Mouse (Mus musculus) kidney, embryonic 15.5 days (tissue): ENCODE measurements around the gene Tmub2. TPM values are rescaled to one million over a fixed set of nuclear protein-coding genes. Genes with fewer than 3 reads are reported as not detected.
"Not testable (repeated sequence)": the region's sequence is repeated elsewhere in the genome, so short reads cannot be mapped to it uniquely, and the experiment has no call there.

Source experiments
- ATAC-seq: fragments of 200-750 bp; cut with Nextera tagmentation; replicated peaks from 2 replicates; pipeline ENCODE4 v1.8.0; 2017; ENCODE audit warnings: moderate TSS enrichment; ENCODE audit not compliant: low FRiP score
- H3K27ac ChIP-seq: fragments of 300-500 bp; sonication (generic); 2 replicates; pipeline ENCODE4 v1.5.1; 2015; ENCODE audit warnings: mild to moderate bottlenecking, inconsistent platforms
- H3K27me3 ChIP-seq: fragments of 300-500 bp; sonication (generic); 2 replicates; pipeline ENCODE4 v1.6.1; 2015; ENCODE audit warnings: inconsistent platforms
- H3K36me3 ChIP-seq: fragments of 300-500 bp; sonication (generic); 2 replicates; pipeline ENCODE4 v1.6.1; 2015; ENCODE audit warnings: inconsistent platforms
- H3K4me1 ChIP-seq: fragments of 300-500 bp; sonication (generic); 2 replicates; pipeline ENCODE4 v1.6.1; 2015; ENCODE audit warnings: inconsistent platforms
- H3K4me2 ChIP-seq: fragments of 300-500 bp; sonication (generic); 2 replicates; pipeline ENCODE4 v1.6.1; 2015; ENCODE audit warnings: moderate library complexity, mild to moderate bottlenecking, inconsistent platforms
- H3K4me3 ChIP-seq: fragments of 300-500 bp; sonication (generic); replicated peaks from 2 replicates; pipeline ENCODE4 v1.5.1; 2015; ENCODE audit warnings: mild to moderate bottlenecking, inconsistent platforms
- H3K9ac ChIP-seq: fragments of 300-500 bp; sonication (generic); 2 replicates; pipeline ENCODE4 v1.6.1; 2015; ENCODE audit warnings: mild to moderate bottlenecking, inconsistent platforms
- H3K9me3 ChIP-seq: fragments of 300-500 bp; sonication (generic); replicated peaks from 2 replicates; pipeline ENCODE4 v1.6.1; 2016; ENCODE audit warnings: inconsistent platforms
- WGBS: fragments of 180-500 bp; shearing (Covaris S2); methylation state at CpG from one replicate; pipeline ENCODE4 v1.1.7; 2015; ENCODE audit warnings: mixed read lengths; 5-methylcytosine and 5-hydroxymethylcytosine counted together
- polyA plus RNA-seq: library from polyadenylated mRNA; unstranded; fragments of >200 nt; fragmentation: Nextera tagmentation; extraction: Ambion mirVana; gene quantifications from 2 replicates; pipeline ENCODE4 v1.2.1, GENCODE M21; 2015

Gene Tmub2
- polyA plus RNA-seq, 1 experiment from 2014 or later = 57.9 TPM

- no peaks in the 10 kb centered on the region for H3K9me3 ChIP-seq
- no peak overlapping the region for H3K4me2 ChIP-seq
- H3K27me3 ChIP-seq = no peaks in the 10 kb centered on the region
- peaks cover 58% of the 10 kb centered on the region for H3K36me3 ChIP-seq
- no peak overlapping the region for H3K9ac ChIP-seq
- ATAC-seq = no peak
- no peak overlapping the region for H3K27ac ChIP-seq
- WGBS = 43% methylated on average over 9 of the region's 9 CpGs
- H3K4me1 ChIP-seq = peaks cover 14% of the 10 kb centered on the region
- no peak overlapping the region for H3K4me3 ChIP-seq
These were observed 27.2 kb upstream of the Tmub2 start for GRCm38 (mm10) chr11:102257514-102257913.

GRCm38 (mm10) chr11:102258095-102258494 lies 26.6 kb upstream of the Tmub2 start:
- H3K4me3 ChIP-seq = no peak overlapping the region
- no peak overlapping the region for H3K4me2 ChIP-seq
- H3K27me3 ChIP-seq = no peaks in the 10 kb centered on the region
- whole genome bisulfite sequencing = 80% methylated on average over 6 of the region's 6 CpGs
- peaks cover 62% of the 10 kb centered on the region for H3K36me3 ChIP-seq
- H3K9me3 ChIP-seq = no peaks in the 10 kb centered on the region
- no peak for ATAC-seq
- peaks cover 14% of the 10 kb centered on the region for H3K4me1 ChIP-seq
- H3K27ac ChIP-seq = no peak overlapping the region
- no peak overlapping the region for H3K9ac ChIP-seq

- Histone ChIP-seq H3K4me3 (no peak overlapping the region), H3K4me2 (no peak overlapping the region), H3K9ac (no peak overlapping the region), H3K36me3 (peaks cover 66% of the 10 kb centered on the region), H3K4me1 (peaks cover 14% of the 10 kb centered on the region), H3K9me3 (no peaks in the 10 kb centered on the region), H3K27ac (no peak overlapping the region), H3K27me3 (no peaks in the 10 kb centered on the region)
- 95% methylated on average over 3 of the region's 3 CpGs for WGBS
- ATAC-seq = no peak
These were observed 26.2 kb upstream of the Tmub2 start for GRCm38 (mm10) chr11:102258521-102258920.

DNA sequence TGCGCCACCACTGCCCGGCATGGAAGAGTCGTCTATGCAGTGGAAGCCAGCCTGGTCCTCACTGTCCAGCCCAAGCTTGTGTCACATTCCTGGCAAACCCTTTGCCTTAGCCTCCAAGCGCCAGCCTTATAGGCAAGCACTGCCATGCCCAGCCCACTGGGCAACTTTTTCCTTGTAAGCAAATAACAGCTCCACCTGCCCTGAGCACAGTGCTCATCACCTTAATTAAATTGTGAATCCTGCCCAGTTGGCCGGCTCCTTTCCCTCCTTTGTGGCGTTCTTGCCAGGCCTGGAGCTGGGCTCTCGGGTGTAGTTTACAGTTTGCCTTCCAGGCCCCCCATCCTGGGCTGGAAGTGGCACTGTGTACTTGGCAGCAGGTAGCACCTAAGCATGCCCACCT lies 21.5 kb upstream of the Tmub2 start:
- no peak overlapping the region for H3K4me3 ChIP-seq
- ATAC-seq = no peak
- H3K9me3 ChIP-seq = no peaks in the 10 kb centered on the region
- H3K27ac ChIP-seq = no peak overlapping the region
- no peaks in the 10 kb centered on the region for H3K27me3 ChIP-seq
- 92% methylated on average over 7 of the region's 7 CpGs for WGBS
- H3K36me3 ChIP-seq = peaks cover 53% of the 10 kb centered on the region
- no peak overlapping the region for H3K9ac ChIP-seq
- peaks cover 15% of the 10 kb centered on the region for H3K4me1 ChIP-seq
- no peak overlapping the region for H3K4me2 ChIP-seq

- Histone ChIP-seq H3K4me1 (peaks cover 15% of the 10 kb centered on the region), H3K9ac (no peak overlapping the region), H3K9me3 (no peaks in the 10 kb centered on the region), H3K4me3 (no peak overlapping the region), H3K27ac (no peak overlapping the region), H3K4me2 (no peak overlapping the region), H3K27me3 (no peaks in the 10 kb centered on the region), H3K36me3 (peaks cover 30% of the 10 kb centered on the region)
- no peak for ATAC-seq
- 67% methylated on average over 14 of the region's 14 CpGs for WGBS
These were observed 18.9 kb upstream of the Tmub2 start for GRCm38 (mm10) chr11:102265816-102266215.

DNA sequence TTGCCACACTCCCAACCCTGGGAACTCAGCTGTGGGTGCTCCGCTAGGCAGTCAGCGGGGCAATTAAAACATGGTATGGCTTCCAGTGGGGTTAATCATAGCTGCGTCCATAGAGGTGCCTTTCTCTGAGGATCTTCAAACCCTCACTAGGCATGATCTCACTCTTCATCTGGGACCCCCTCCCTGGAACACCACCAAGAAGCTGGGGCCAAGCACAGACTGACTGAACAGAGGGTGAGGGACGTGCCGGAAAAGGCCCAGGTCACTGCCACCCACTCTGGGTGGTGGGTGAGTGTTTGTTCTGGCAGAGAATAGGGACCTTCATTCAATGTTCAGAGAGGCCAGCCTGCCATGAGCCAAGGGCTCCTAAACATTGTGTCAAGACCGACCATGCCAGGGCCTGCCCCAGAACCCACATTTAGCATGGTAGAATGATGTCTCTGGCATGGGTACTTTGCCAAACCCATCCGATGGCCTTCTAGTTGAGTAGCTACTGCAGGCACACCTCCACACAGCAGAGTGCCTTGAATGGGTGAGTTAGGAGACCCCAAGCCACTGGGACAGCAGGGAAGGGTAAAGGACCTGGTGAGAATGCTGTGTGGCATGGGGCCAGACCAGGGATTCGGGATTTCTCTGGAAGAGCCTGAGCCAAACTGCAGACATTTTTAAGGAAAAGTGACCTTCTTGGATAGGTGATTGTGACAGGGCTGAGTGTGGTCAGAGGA lies 17.9 kb upstream of the Tmub2 start:
- no peak overlapping the region for H3K4me3 ChIP-seq
- no peaks in the 10 kb centered on the region for H3K9me3 ChIP-seq
- 0 out of 2 replicates have a peak overlapping the region, but pooled peaks have one; percentile 26 for H3K4me2 ChIP-seq
- peaks cover 25% of the 10 kb centered on the region for H3K36me3 ChIP-seq
- no peaks in the 10 kb centered on the region for H3K27me3 ChIP-seq
- no peak for ATAC-seq
- 0 out of 2 replicates have a peak overlapping the region, but pooled peaks have one; percentile 11 for H3K27ac ChIP-seq
- H3K9ac ChIP-seq = no peak overlapping the region
- 85% methylated on average over 8 of the region's 8 CpGs for WGBS
- peaks cover 12% of the 10 kb centered on the region for H3K4me1 ChIP-seq

- 0 out of 2 replicates have a peak overlapping the region, but pooled peaks have one; percentile 11 for H3K27ac ChIP-seq
- peak; percentile 53; the same call in 1 of the 2 replicates for ATAC-seq
- H3K4me2 ChIP-seq = 0 out of 2 replicates have a peak overlapping the region, but pooled peaks have one; percentile 26
- H3K27me3 ChIP-seq = no peaks in the 10 kb centered on the region
- peaks cover 6% of the 10 kb centered on the region for H3K4me1 ChIP-seq
- no peak overlapping the region for H3K9ac ChIP-seq
- WGBS = 6% methylated on average over 11 of the region's 11 CpGs
- H3K4me3 ChIP-seq = no peak overlapping the region
- H3K9me3 ChIP-seq = no peaks in the 10 kb centered on the region
- H3K36me3 ChIP-seq = peaks cover 18% of the 10 kb centered on the region
These were observed 17.3 kb upstream of the Tmub2 start for GRCm38 (mm10) chr11:102267480-102267879.

GRCm38 (mm10) chr11:102268520-102269244 lies 16.0 kb upstream of the Tmub2 start, which contains the start of gene Asb16:
Asb16 (plus strand) TSS chr11:102268743.
- H3K4me3 ChIP-seq = no peak within 1 kb of the TSS
- H3K27me3 ChIP-seq = no peaks in the 10 kb centered on the region
- no peak for ATAC-seq
- WGBS = 85% methylated on average over 12 of the region's 12 CpGs
- H3K27ac ChIP-seq = no peak within 1 kb of the TSS
- H3K4me1 ChIP-seq = peaks cover 6% of the 10 kb centered on the region
- peaks cover 10% of the 10 kb centered on the region; the same call in 1 of the 2 replicates for H3K36me3 ChIP-seq
- H3K9ac ChIP-seq = no peak within 1 kb of the TSS
- no peak within 1 kb of the TSS for H3K4me2 ChIP-seq
- no peaks in the 10 kb centered on the region for H3K9me3 ChIP-seq

GRCm38 (mm10) chr11:102276411-102276915 lies 8.3 kb upstream of the Tmub2 start:
- ATAC-seq = peak; percentile 93
- Histone ChIP-seq H3K9me3 (no peaks in the 10 kb centered on the region), H3K36me3 (no peaks in the 10 kb centered on the region), H3K27ac (peak overlapping the region; percentile 41; the same call in 1 of the 2 replicates), H3K9ac (peak overlapping the region; percentile 16; the same call in 1 of the 2 replicates), H3K4me1 (peaks cover 16% of the 10 kb centered on the region), H3K27me3 (peaks cover 5% of the 10 kb centered on the region; the same call in 1 of the 2 replicates), H3K4me3 (peak overlapping the region; percentile 39), H3K4me2 (peak overlapping the region; percentile 77)
- 2% methylated on average over 33 of the region's 33 CpGs for WGBS

DNA sequence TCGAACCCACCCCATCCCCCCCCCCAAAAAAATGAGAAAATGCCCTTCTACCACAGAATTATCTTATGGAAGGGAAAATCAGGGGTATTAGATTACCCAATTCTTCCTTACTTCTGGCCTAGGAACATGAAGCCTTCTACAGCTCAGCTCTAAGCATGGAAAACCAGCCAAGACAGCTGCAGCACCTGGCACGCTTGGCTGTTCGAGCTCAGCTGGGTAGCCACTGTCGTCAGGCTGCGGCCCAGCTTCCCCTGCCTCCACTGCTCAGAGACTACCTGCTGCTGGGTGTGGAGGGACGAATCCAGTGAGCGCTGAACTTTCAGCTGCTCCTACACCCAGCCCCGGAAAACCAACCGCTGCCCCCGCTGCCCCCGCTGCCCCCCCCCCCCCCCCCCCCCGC lies 7.0 kb upstream of the Tmub2 start:
- Histone ChIP-seq H3K9me3 (no peaks in the 10 kb centered on the region), H3K4me1 (peaks cover 16% of the 10 kb centered on the region), H3K36me3 (no peaks in the 10 kb centered on the region), H3K4me2 (no peak overlapping the region), H3K27ac (no peak overlapping the region), H3K27me3 (peaks cover 5% of the 10 kb centered on the region; the same call in 1 of the 2 replicates), H3K4me3 (no peak overlapping the region), H3K9ac (no peak overlapping the region)
- no peak for ATAC-seq
- WGBS = 70% methylated on average over 9 of the region's 12 CpGs

- Histone ChIP-seq H3K27me3 (peaks cover 5% of the 10 kb centered on the region; the same call in 1 of the 2 replicates), H3K9ac (no peak overlapping the region), H3K4me1 (peaks cover 20% of the 10 kb centered on the region), H3K9me3 (no peaks in the 10 kb centered on the region), H3K36me3 (no peaks in the 10 kb centered on the region), H3K4me3 (no peak overlapping the region), H3K4me2 (no peak overlapping the region), H3K27ac (no peak overlapping the region)
- over 99% methylated on average over 3 of the region's 3 CpGs for WGBS
- no peak for ATAC-seq
These were observed 5.1 kb upstream of the Tmub2 start for GRCm38 (mm10) chr11:102279595-102279994.

DNA sequence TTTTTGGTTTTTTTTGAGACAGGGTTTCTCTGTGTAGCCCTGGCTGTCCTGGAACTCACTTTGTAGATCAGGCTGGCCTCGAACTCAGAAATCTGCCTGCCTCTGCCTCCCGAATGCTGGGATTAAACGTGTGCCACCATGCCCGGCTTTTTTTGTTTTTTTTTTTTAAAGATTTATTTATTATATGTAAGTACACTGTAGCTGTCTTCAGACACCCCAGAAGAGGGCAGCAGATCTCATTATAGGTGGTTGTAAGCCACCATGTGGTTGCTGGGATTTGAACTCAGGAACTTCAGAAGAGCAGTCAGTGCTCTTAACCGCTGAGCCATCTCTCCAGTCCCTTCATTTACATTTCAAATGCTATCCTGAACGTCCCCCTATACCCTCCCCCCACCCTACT lies 4.5 kb upstream of the Tmub2 start:
- H3K27me3 ChIP-seq, H3K4me3 ChIP-seq, H3K9me3 ChIP-seq, H3K9ac ChIP-seq, H3K27ac ChIP-seq, ATAC-seq, H3K36me3 ChIP-seq, H3K4me2 ChIP-seq: not testable (repeated sequence)
- peaks cover 20% of the 10 kb centered on the region for H3K4me1 ChIP-seq
- 75% methylated on average over 6 of the region's 6 CpGs for WGBS
